Mouse (Mus musculus): ENCODE measurements at regions not wholly inside any gene's neighbourhood (a gene's known extent, or its start where the extent isn't known, plus 50 kb on each side); places are given as distances from the start of the nearest gene placed in this dataset.

DNA sequence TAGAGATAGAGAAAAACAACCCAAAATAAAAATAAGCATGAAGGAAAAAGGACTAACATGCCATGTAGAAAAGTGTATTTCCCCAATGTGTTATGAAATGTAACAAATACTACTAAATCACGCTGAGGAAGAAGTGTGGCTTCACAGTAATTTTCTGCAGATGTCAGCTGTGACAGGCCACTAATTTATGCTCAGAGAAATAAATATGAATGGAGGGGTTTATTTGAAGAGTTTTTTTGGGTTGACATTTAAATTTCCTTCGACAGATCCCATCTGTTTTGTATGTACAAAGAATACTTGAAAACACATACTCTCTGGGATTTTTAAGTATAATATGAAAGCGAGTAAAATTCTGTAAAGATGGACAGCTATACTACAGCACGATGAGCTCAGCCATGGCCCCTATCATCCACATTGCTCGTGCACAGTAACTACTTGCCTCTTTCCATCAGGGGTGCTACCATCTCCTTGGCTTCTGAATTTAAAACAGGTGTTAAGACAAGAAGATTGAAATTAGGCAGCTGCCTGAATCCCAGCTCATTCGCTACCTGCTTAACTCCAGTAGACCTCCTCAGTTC, 605.1 kb downstream of the Gm4340 start:
- Histone ChIP-seq H3K27me3 (ENCODE audit: control insufficient read depth, insufficient read depth, low read length) (no peaks in the 10 kb centered on the region), H3K27ac (replicated peaks; ENCODE audit: low read depth, low read length) (no peak overlapping the region), H3K4me1 (ENCODE audit: control insufficient read depth, insufficient read depth, low read length) (no peaks in the 10 kb centered on the region), H3K36me3 (ENCODE audit: control insufficient read depth, insufficient read depth, low read length) (no peaks in the 10 kb centered on the region), H3K9me3 (ENCODE audit: control insufficient read depth, low read length) (no peaks in the 10 kb centered on the region), H3K9ac (ENCODE audit: low read depth, low read length, severe bottlenecking) (no peak overlapping the region), H3K4me2 (replicated peaks; ENCODE audit: low read depth, low read length, severe bottlenecking) (no peak overlapping the region), H3K4me3 (replicated peaks; ENCODE audit: low read length) (no peak overlapping the region)
- DNase-seq (ENCODE audit: low spot score) = no peak
- no peak for TF ChIP-seq POLR2A (IDR thresholded peaks at IDR 0.05; ENCODE audit: borderline replicate concordance, extremely low read depth, insufficient read depth, insufficient read length)
- WGBS = 59% methylated on average over 6 of the region's 6 CpGs
- ATAC-seq (ENCODE audit: low FRiP score, low read depth) = no peak

DNA sequence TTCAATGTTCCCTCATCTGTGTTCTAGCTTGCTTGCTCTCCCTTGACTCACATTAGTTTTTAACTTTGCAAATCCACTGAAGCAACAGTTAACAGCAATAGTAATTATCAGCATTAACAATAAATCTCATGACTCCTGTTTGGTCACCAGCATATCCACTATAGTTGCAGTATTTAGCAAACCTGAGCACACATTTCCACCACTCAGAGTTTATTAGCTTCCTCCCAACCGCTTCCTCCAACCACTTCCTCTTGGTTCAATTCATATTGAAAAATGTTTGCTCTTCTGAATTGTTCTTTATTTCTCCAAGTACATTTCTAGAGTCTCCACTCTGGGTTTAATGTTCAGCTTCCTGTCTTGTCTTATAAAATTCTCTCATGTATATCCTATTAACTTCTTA, 611.0 kb downstream of the Gm4340 start:
- TF ChIP-seq POLR2A (IDR thresholded peaks at IDR 0.05; ENCODE audit: borderline replicate concordance, extremely low read depth, insufficient read depth, insufficient read length) = no peak
- no peaks in the 10 kb centered on the region for H3K9me3 ChIP-seq (ENCODE audit: control insufficient read depth, low read length)
- ATAC-seq (ENCODE audit: low FRiP score, low read depth) (no peak), DNase-seq (ENCODE audit: low spot score) (no peak)
- no peaks in the 10 kb centered on the region for H3K36me3 ChIP-seq (ENCODE audit: control insufficient read depth, insufficient read depth, low read length)
- H3K4me1 ChIP-seq (ENCODE audit: control insufficient read depth, insufficient read depth, low read length) = no peaks in the 10 kb centered on the region
- H3K9ac ChIP-seq (ENCODE audit: low read depth, low read length, severe bottlenecking) = no peak overlapping the region
- no peaks in the 10 kb centered on the region for H3K27me3 ChIP-seq (ENCODE audit: control insufficient read depth, insufficient read depth, low read length)
- no peak overlapping the region for H3K4me2 ChIP-seq (replicated peaks; ENCODE audit: low read depth, low read length, severe bottlenecking)
- no peak overlapping the region for H3K4me3 ChIP-seq (replicated peaks; ENCODE audit: low read length)
- 74% methylated on average over 1 of the region's 1 CpGs for WGBS
- H3K27ac ChIP-seq (replicated peaks; ENCODE audit: low read depth, low read length) = no peak overlapping the region

DNA sequence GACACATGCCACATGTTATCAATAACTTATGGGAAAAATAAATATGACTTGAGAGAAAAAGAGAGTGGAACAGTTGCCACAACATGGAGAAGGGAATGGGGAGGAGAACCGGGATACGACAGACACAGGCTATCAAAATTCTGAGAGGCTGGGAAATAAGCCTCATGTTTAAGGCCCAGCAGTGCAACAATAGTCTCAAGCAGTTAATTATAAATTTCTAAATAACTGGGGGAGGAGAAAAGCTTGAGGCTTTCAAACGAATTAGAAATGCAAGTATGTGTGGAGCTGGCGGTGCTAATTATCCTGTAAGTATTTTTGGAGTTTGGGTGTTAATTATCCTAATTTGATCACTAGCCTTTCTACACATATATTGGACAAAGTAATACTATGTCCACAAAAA, 624.4 kb downstream of the Gm4340 start:
- H3K27ac ChIP-seq (replicated peaks; ENCODE audit: low read depth, low read length) = no peak overlapping the region
- no peaks in the 10 kb centered on the region for H3K36me3 ChIP-seq (ENCODE audit: control insufficient read depth, insufficient read depth, low read length)
- no peak overlapping the region for H3K4me2 ChIP-seq (replicated peaks; ENCODE audit: low read depth, low read length, severe bottlenecking)
- TF ChIP-seq POLR2A (IDR thresholded peaks at IDR 0.05; ENCODE audit: borderline replicate concordance, extremely low read depth, insufficient read depth, insufficient read length) = no peak
- no peaks in the 10 kb centered on the region for H3K9me3 ChIP-seq (ENCODE audit: control insufficient read depth, low read length)
- H3K4me3 ChIP-seq (replicated peaks; ENCODE audit: low read length) = no peak overlapping the region
- no peak overlapping the region for H3K9ac ChIP-seq (ENCODE audit: low read depth, low read length, severe bottlenecking)
- DNase-seq (ENCODE audit: low spot score) (no peak), ATAC-seq (ENCODE audit: low FRiP score, low read depth) (no peak)
- H3K27me3 ChIP-seq (ENCODE audit: control insufficient read depth, insufficient read depth, low read length) = no peaks in the 10 kb centered on the region
- 73% methylated on average over 4 of the region's 4 CpGs for WGBS
- H3K4me1 ChIP-seq (ENCODE audit: control insufficient read depth, insufficient read depth, low read length) = no peaks in the 10 kb centered on the region

DNA sequence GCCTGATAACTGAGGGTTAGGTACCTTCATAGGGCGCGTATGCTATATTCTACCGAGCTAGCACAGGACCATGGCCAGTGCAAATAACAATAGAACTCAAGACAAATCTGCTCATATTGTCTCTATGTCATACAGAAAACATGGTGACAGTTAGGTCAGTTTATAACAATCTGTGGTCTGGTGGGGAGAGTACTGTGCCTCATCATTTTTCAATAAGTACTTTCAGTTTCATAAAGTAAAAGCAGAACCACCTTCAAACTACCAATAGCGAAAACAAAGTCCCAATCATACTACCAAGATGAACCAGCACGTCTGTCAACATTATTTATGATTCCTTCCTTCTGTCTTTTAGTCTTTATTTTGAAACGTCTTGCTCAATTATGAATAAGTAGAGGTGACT, 658.0 kb downstream of the Gm4340 start:
- Histone ChIP-seq H3K9me3 (ENCODE audit: control insufficient read depth, low read length) (no peaks in the 10 kb centered on the region), H3K4me2 (replicated peaks; ENCODE audit: low read depth, low read length, severe bottlenecking) (no peak overlapping the region), H3K36me3 (ENCODE audit: control insufficient read depth, insufficient read depth, low read length) (no peaks in the 10 kb centered on the region), H3K27ac (replicated peaks; ENCODE audit: low read depth, low read length) (no peak overlapping the region), H3K27me3 (ENCODE audit: control insufficient read depth, insufficient read depth, low read length) (no peaks in the 10 kb centered on the region), H3K4me1 (ENCODE audit: control insufficient read depth, insufficient read depth, low read length) (no peaks in the 10 kb centered on the region), H3K9ac (ENCODE audit: low read depth, low read length, severe bottlenecking) (no peak overlapping the region), H3K4me3 (replicated peaks; ENCODE audit: low read length) (no peak overlapping the region)
- WGBS = 88% methylated on average over 6 of the region's 6 CpGs
- no peak for DNase-seq (ENCODE audit: low spot score)
- no peak for ATAC-seq (ENCODE audit: low FRiP score, low read depth)
- TF ChIP-seq POLR2A (IDR thresholded peaks at IDR 0.05; ENCODE audit: borderline replicate concordance, extremely low read depth, insufficient read depth, insufficient read length) = no peak

DNA sequence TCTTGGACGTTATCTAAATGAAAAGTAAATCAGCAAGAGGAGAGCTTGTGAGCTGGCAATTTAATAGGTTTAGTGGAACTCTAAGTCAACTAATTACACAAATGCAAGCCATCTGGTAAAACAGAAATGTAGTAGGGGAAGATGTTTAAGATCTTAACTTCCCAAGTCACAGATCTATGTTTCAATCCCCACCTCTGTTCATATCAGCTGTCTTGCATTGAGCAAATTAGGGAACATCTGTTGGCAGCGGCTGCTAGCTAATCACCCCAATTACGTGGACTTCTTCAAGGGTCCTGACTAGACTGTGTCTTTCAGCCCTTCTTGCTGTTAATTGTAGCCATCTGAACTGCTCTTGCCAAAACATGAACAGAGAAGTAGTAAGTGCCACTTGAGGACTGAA, 659.3 kb downstream of the Gm4340 start:
- Histone ChIP-seq H3K4me1 (ENCODE audit: control insufficient read depth, insufficient read depth, low read length) (no peaks in the 10 kb centered on the region), H3K27ac (replicated peaks; ENCODE audit: low read depth, low read length) (no peak overlapping the region), H3K9me3 (ENCODE audit: control insufficient read depth, low read length) (no peaks in the 10 kb centered on the region), H3K9ac (ENCODE audit: low read depth, low read length, severe bottlenecking) (no peak overlapping the region), H3K4me2 (replicated peaks; ENCODE audit: low read depth, low read length, severe bottlenecking) (no peak overlapping the region), H3K4me3 (replicated peaks; ENCODE audit: low read length) (no peak overlapping the region), H3K27me3 (ENCODE audit: control insufficient read depth, insufficient read depth, low read length) (no peaks in the 10 kb centered on the region), H3K36me3 (ENCODE audit: control insufficient read depth, insufficient read depth, low read length) (no peaks in the 10 kb centered on the region)
- DNase-seq (ENCODE audit: low spot score) (no peak), ATAC-seq (ENCODE audit: low FRiP score, low read depth) (no peak)
- 10% methylated on average over 3 of the region's 3 CpGs for WGBS
- TF ChIP-seq POLR2A (IDR thresholded peaks at IDR 0.05; ENCODE audit: borderline replicate concordance, extremely low read depth, insufficient read depth, insufficient read length) = no peak

DNA sequence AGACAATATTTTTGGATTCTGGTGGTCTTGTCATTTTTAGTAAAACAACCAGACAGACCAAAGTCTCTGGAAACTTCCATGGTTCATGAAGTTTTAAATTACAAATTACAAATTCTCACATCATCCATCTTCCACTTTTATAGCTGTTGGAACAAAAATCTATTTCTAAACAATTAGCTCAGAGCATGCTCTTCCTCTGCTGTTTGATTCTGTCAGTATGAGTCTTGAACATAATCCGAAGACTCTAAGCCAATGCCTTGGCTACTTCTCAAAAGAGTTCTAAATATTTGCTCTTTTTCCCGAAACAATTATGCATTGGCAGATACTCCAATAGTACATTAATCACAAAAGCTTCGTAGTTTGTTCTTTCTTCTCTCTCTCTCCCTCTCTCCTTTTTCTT, 684.4 kb downstream of the Gm4340 start:
- Histone ChIP-seq H3K4me1 (ENCODE audit: control insufficient read depth, insufficient read depth, low read length) (no peaks in the 10 kb centered on the region), H3K9ac (ENCODE audit: low read depth, low read length, severe bottlenecking) (no peak overlapping the region), H3K4me2 (replicated peaks; ENCODE audit: low read depth, low read length, severe bottlenecking) (no peak overlapping the region), H3K4me3 (replicated peaks; ENCODE audit: low read length) (no peak overlapping the region), H3K27ac (replicated peaks; ENCODE audit: low read depth, low read length) (no peak overlapping the region), H3K36me3 (ENCODE audit: control insufficient read depth, insufficient read depth, low read length) (no peaks in the 10 kb centered on the region), H3K9me3 (ENCODE audit: control insufficient read depth, low read length) (no peaks in the 10 kb centered on the region), H3K27me3 (ENCODE audit: control insufficient read depth, insufficient read depth, low read length) (no peaks in the 10 kb centered on the region)
- DNase-seq (ENCODE audit: low spot score) = peak; percentile 3
- 85% methylated on average over 3 of the region's 3 CpGs for WGBS
- no peak for TF ChIP-seq POLR2A (IDR thresholded peaks at IDR 0.05; ENCODE audit: borderline replicate concordance, extremely low read depth, insufficient read depth, insufficient read length)
- no peak for ATAC-seq (ENCODE audit: low FRiP score, low read depth)

Data from limb, embryonic 14.5 days (tissue).